Mouse (Mus musculus): Measurements from ENCODE around the gene Ppp2r3d. TPM values are rescaled to one million over a fixed set of nuclear protein-coding genes. Genes with fewer than 3 reads are reported as not detected.

The Ppp2r3d gene
- polyA plus RNA-seq, 1 experiment from 2014 or later = 33.3 TPM

GRCm38 (mm10) chr9:124408564-124408963 lies 68.1 kb downstream of the Ppp2r3d start:
- no peak for ATAC-seq (ENCODE audit: low read depth)
- DNase-seq = no peak
- H3K27me3 ChIP-seq = no peaks in the 10 kb centered on the region
- H3K4me1 ChIP-seq (replicated peaks) = no peaks in the 10 kb centered on the region
- no peak overlapping the region for H3K9ac ChIP-seq
- H3K9me3 ChIP-seq (replicated peaks) = no peaks in the 10 kb centered on the region
- no peak overlapping the region for H3K27ac ChIP-seq
- WGBS (ENCODE audit: insufficient replicate concordance) = 27% methylated on average over 1 of the region's 1 CpGs
- no peaks in the 10 kb centered on the region for H3K36me3 ChIP-seq
- no peak overlapping the region for H3K4me3 ChIP-seq (replicated peaks)
- H3K4me2 ChIP-seq = no peak overlapping the region

Other genes with a start within 250 kb of the Ppp2r3d start
- 3.9 and 4.7 TPM in 2 replicates for gene 2010315B03Rik, start 164.2 kb downstream of the Ppp2r3d start, polyA plus RNA-seq (2015; fragmentation: Nextera tagmentation; extraction: Ambion mirVana)
- gene Gm21836, start 16.9 kb upstream of the Ppp2r3d start, polyA plus RNA-seq (2015; fragmentation: Nextera tagmentation; extraction: Ambion mirVana) = not detected in 2 replicates

Measured in liver, embryonic 13.5 days (tissue).